Mouse (Mus musculus) layer of hippocampus, adult 18-20 months (tissue): Measurements from ENCODE around the gene Lbhd1. TPM values are rescaled to one million over a fixed set of nuclear protein-coding genes. Genes with fewer than 3 reads are reported as not detected.
A peak's percentile ranks its signal among the peaks of the same experiment; 100 is the strongest.
"Not testable (repeated sequence)": the region's sequence is repeated elsewhere in the genome, so short reads cannot be mapped to it uniquely, and the experiment has no call there.

Source experiments
- DNase-seq, 2 experiments: peaks; one replicate each; pipeline ENCODE4 v3.0.0; 2022; ENCODE audit warnings: low spot score in 2 of 2
- total RNA-seq, 2 experiments: library from RNA; stranded (reverse); gene quantifications; 2 replicates each; pipeline ENCODE4 v1.2.3; 2021

The Lbhd1 gene
- total RNA-seq, 2 experiments from 2014 or later = 4.6 to 7.6 TPM

GRCm38 (mm10) chr19:8871267-8872186 is 12.0 kb upstream of the Lbhd1 start, which contains the start of gene Ubxn1:
Ubxn1 (plus strand) TSS chr19:8871496.
- DNase-seq = peak; percentile 99

- no peak for DNase-seq
Observed at GRCm38 (mm10) chr19:8872266-8872840, 11.2 kb upstream of the Lbhd1 start.

GRCm38 (mm10) chr19:8875031-8875430 is 8.5 kb upstream of the Lbhd1 start:
- DNase-seq = no peak

- peak; percentile 83 to 92 for DNase-seq
Observed at GRCm38 (mm10) chr19:8880311-8881033, 3.1 kb upstream of the Lbhd1 start, which contains the start of gene Uqcc3. Uqcc3 (minus strand) TSS chr19:8880923.

GRCm38 (mm10) chr19:8881034-8881392 is 2.5 kb upstream of the Lbhd1 start:
- no peak for DNase-seq

GRCm38 (mm10) chr19:8886916-8887584 is 3.5 kb downstream of the Lbhd1 start:
- DNase-seq = no peak

- no peak for DNase-seq
Observed at GRCm38 (mm10) chr19:8887585-8888463, 4.3 kb downstream of the Lbhd1 start.

- peak; percentile 90 to 95 for DNase-seq
Observed at GRCm38 (mm10) chr19:8888511-8889385, 5.2 kb downstream of the Lbhd1 start, which contains the start of the genes 1810009A15Rik and Gm49416. 1810009A15Rik (plus strand) TSS chr19:8888853. Gm49416 (plus strand) TSS chr19:8888926.

GRCm38 (mm10) chr19:8892829-8893766 is 9.6 kb downstream of the Lbhd1 start, which contains the start of gene Ints5:
Ints5 (plus strand) TSS chr19:8893005.
- peak; percentile 85 to 90 for DNase-seq

GRCm38 (mm10) chr19:8895397-8895960 is 11.9 kb downstream of the Lbhd1 start:
- DNase-seq = no peak

- not testable (repeated sequence) for DNase-seq
Observed at GRCm38 (mm10) chr19:8896231-8896630, 12.7 kb downstream of the Lbhd1 start.

GRCm38 (mm10) chr19:8897211-8897864 is 13.8 kb downstream of the Lbhd1 start:
- peak in 1 of 2 experiments; percentile 21 for DNase-seq

GRCm38 (mm10) chr19:8897865-8898495 is 14.4 kb downstream of the Lbhd1 start, which contains the start of gene Ganab:
Ganab (plus strand) TSS chr19:8898071.
- peak; percentile 94 to 98 for DNase-seq

GRCm38 (mm10) chr19:8898576-8898975 is 15.0 kb downstream of the Lbhd1 start:
- DNase-seq = no peak

- no peak for DNase-seq
Observed at GRCm38 (mm10) chr19:8899079-8899478, 15.5 kb downstream of the Lbhd1 start.

GRCm38 (mm10) chr19:8903412-8903811 is 19.9 kb downstream of the Lbhd1 start:
- DNase-seq = no peak
